ENCODE assay signal across 17 mouse cellular contexts in the genomic region with DNA sequence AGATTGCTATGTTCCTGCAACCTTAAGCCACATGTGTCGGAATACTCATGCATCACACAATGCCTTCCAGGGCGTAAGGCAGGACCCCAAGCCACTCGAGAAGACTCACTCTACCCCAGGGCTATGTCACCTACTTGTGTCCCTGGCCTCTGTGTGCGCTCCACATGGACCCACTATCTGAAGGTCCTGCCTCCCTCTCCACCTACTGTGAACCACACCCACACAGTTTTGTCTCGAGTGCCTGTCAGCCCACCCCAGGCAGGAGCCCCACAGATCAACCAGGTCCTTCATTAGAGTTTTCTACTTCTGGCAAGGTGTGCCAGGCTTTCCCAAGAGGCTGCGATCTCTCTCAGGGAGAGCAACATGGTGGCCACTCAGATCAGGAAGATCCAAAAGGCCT. TPM values are rescaled to one million over a fixed set of nuclear protein-coding genes. Genes with fewer than 3 reads are reported as not detected.
DNase-seq lines count a peak whose midpoint lies in the region; ATAC-seq and TF ChIP-seq lines count a peak whose summit lies in the region.
"Had no signal": no experiment of that assay in that cellular context is flagged by ENCODE, and none has a peak within 500 bp of the region (broad histone marks: within the 10 kb centered on the region; RNA-seq: fewer than 3 reads in every experiment).

No protein-coding gene starts in this region.

- TF ChIP-seq POLR2A in heart, adult 2 months (IDR thresholded peaks at IDR 0.05; ENCODE audit: insufficient read depth, low read depth, low read length): no peak

- intact Hi-C loops in heart, adult 2 months (cut with DNase I): loop anchor here (5.0 kb wide), 1 partner anchor 68 kb away; a partner anchor contains a TSS
- intact Hi-C loops in heart, postnatal 10 days (cut with DNase I): loop anchor here (2.0 kb wide), 1 partner anchor 14 kb away; no protein-coding TSS in a partner anchor

- no peaks in the 10 kb centered on the region for H3K27me3 ChIP-seq in heart, adult 2 months (ENCODE audit: control insufficient read depth, insufficient read depth, low read length)
- no peaks in the 10 kb centered on the region for H3K27me3 ChIP-seq in kidney, embryonic 15.5 days
- H3K27me3 ChIP-seq in neural tube, embryonic 13.5 days: no peaks in the 10 kb centered on the region
- no peaks in the 10 kb centered on the region for H3K27me3 ChIP-seq in liver, embryonic 12.5 days (replicated peaks)
- H3K27me3 ChIP-seq: midbrain, embryonic 15.5 days; neural tube, embryonic 12.5 days had no signal

- peaks cover 6% of the 10 kb centered on the region; the same call in 1 of the 2 replicates for H3K36me3 ChIP-seq in heart, adult 2 months (ENCODE audit: control insufficient read depth, insufficient read depth, low read length)
- H3K36me3 ChIP-seq in kidney, embryonic 15.5 days: peaks cover 6% of the 10 kb centered on the region; the same call in 1 of the 2 replicates
- H3K36me3 ChIP-seq in neural tube, embryonic 13.5 days: peaks cover 13% of the 10 kb centered on the region; the same call in 1 of the 2 replicates
- H3K36me3 ChIP-seq in liver, embryonic 12.5 days: no peaks in the 10 kb centered on the region
- H3K36me3 ChIP-seq: G1E; midbrain, embryonic 15.5 days had no signal

- peak overlapping the region; percentile 49 for H3K4me3 ChIP-seq in heart, adult 2 months
- H3K4me3 ChIP-seq in kidney, embryonic 15.5 days (replicated peaks): no peak overlapping the region
- H3K4me3 ChIP-seq in neural tube, embryonic 13.5 days: no peak overlapping the region
- H3K4me3 ChIP-seq in liver, embryonic 12.5 days: no peak overlapping the region
- H3K4me3 ChIP-seq: midbrain, embryonic 15.5 days; neural tube, embryonic 12.5 days had no signal

- peak overlapping the region; percentile 88 for H3K27ac ChIP-seq in heart, adult 2 months
- H3K27ac ChIP-seq in kidney, embryonic 15.5 days: no peak overlapping the region
- H3K27ac ChIP-seq in neural tube, embryonic 13.5 days (replicated peaks): no peak overlapping the region
- H3K27ac ChIP-seq in liver, embryonic 12.5 days: no peak overlapping the region
- H3K27ac ChIP-seq: midbrain, embryonic 15.5 days; neural tube, embryonic 12.5 days had no signal

- TF ChIP-seq CTCF in heart, adult 2 months (IDR thresholded peaks at IDR 0.05): no peak

- peak overlapping the region; percentile 26 for H3K4me2 ChIP-seq in kidney, embryonic 15.5 days
- H3K4me2 ChIP-seq in neural tube, embryonic 13.5 days: peak overlapping the region; percentile 27; the same call in 1 of the 2 replicates
- no peak overlapping the region for H3K4me2 ChIP-seq in liver, embryonic 12.5 days
- H3K4me2 ChIP-seq: midbrain, embryonic 15.5 days; neural tube, embryonic 12.5 days had no signal

- no peak for TF ChIP-seq EP300 in heart, adult 2 months (IDR thresholded peaks at IDR 0.05; ENCODE audit: insufficient read depth, low read depth, low read length)

- DNase-seq in heart, adult 2 months: no peak
- no peak for DNase-seq in heart, postnatal 10 days
- DNase-seq in kidney, adult 11 months: no peak
- DNase-seq in neural tube, embryonic 10.5 days (ENCODE audit: extremely low spot score, low spot score): no peak
- no peak for DNase-seq in retina, embryonic 14.5 days (ENCODE audit: low spot score)
- DNase-seq: B cell, adult 2 months; cerebellum, adult 18-20 months; gastrocnemius, postnatal 36 days; kidney, adult 18-20 months; right cerebral cortex, adult 18-20 months; thymus, adult 2 months had no signal

- H3K9ac ChIP-seq in heart, adult 2 months (ENCODE audit: low read depth, low read length): peak overlapping the region; percentile 34
- no peak overlapping the region for H3K9ac ChIP-seq in kidney, embryonic 15.5 days
- H3K9ac ChIP-seq in neural tube, embryonic 13.5 days: no peak overlapping the region
- no peak overlapping the region; the same call in 1 of the 2 replicates for H3K9ac ChIP-seq in liver, embryonic 12.5 days
- H3K9ac ChIP-seq: midbrain, embryonic 15.5 days; neural tube, embryonic 12.5 days had no signal

- WGBS in heart, adult 2 months: 53% methylated on average over 6 of the region's 6 CpGs
- WGBS in kidney, embryonic 15.5 days: 60% methylated on average over 6 of the region's 6 CpGs
- WGBS in neural tube, embryonic 13.5 days: 85% methylated on average over 6 of the region's 6 CpGs
- 55% methylated on average over 6 of the region's 6 CpGs for WGBS in liver, embryonic 12.5 days (ENCODE audit: insufficient replicate concordance)

- no peak for ATAC-seq in kidney, embryonic 15.5 days (replicated peaks; ENCODE audit: low FRiP score)
- no peak for ATAC-seq in neural tube, embryonic 13.5 days (ENCODE audit: low read depth)
- ATAC-seq in liver, embryonic 12.5 days: no peak
- ATAC-seq: midbrain, embryonic 15.5 days had no signal

- H3K79me2 ChIP-seq in heart, adult 2 months (replicated peaks; ENCODE audit: control insufficient read depth, insufficient read depth, low read length): peaks cover 13% of the 10 kb centered on the region

- H3K9me3 ChIP-seq in kidney, embryonic 15.5 days (replicated peaks): no peaks in the 10 kb centered on the region
- H3K9me3 ChIP-seq in neural tube, embryonic 13.5 days: no peaks in the 10 kb centered on the region
- no peaks in the 10 kb centered on the region for H3K9me3 ChIP-seq in liver, embryonic 12.5 days (replicated peaks)
- H3K9me3 ChIP-seq: G1E; midbrain, embryonic 15.5 days; neural tube, embryonic 12.5 days had no signal

- H3K4me1 ChIP-seq in heart, adult 2 months (ENCODE audit: control insufficient read depth, insufficient read depth, low read length): peaks cover 53% of the 10 kb centered on the region
- H3K4me1 ChIP-seq in kidney, embryonic 15.5 days: peaks cover 82% of the 10 kb centered on the region
- H3K4me1 ChIP-seq in neural tube, embryonic 13.5 days (replicated peaks): peaks cover 73% of the 10 kb centered on the region
- peaks cover 71% of the 10 kb centered on the region for H3K4me1 ChIP-seq in liver, embryonic 12.5 days

RNA-seq across cellular contexts. Expression of a gene that starts 8.1 kb away (rescaled TPM):
- total RNA-seq in heart, adult 2 months (2021): 10 to 100 TPM; 38.7 to 42.9 TPM
- 83.1 and 84.2 TPM in 2 replicates for polyA plus RNA-seq in heart, adult 2 months (2012; rRNA removed)
- total RNA-seq in heart, postnatal 10 days (2021): 10 to 100 TPM; 59.2 to 67.8 TPM
- polyA plus RNA-seq in kidney, embryonic 15.5 days (2015; fragmentation: Nextera tagmentation; extraction: Ambion mirVana): 67.7 and 75.5 TPM in 2 replicates
- 42.0 and 45.8 TPM in 2 replicates for polyA plus RNA-seq in neural tube, embryonic 13.5 days (2015; fragmentation: Nextera tagmentation; extraction: Ambion mirVana)
- 16.4 and 19.0 TPM in 2 replicates for polyA plus RNA-seq in liver, embryonic 12.5 days (2016; fragmentation: Nextera tagmentation; extraction: Ambion mirVana)

RNA-seq across cellular contexts. Expression of a gene that starts 48.9 kb away (rescaled TPM):
- total RNA-seq in heart, adult 2 months (2021): 10 to 100 TPM in 1 of 2 experiments, 1 to 10 TPM in 1; 9.3 to 13.7 TPM
- 3.4 and 4.3 TPM in 2 replicates for polyA plus RNA-seq in heart, adult 2 months (2012; rRNA removed)
- 1 to 10 TPM; 4.8 to 6.0 TPM for total RNA-seq in heart, postnatal 10 days (2021)
- 3.8 and 4.4 TPM in 2 replicates for polyA plus RNA-seq in kidney, embryonic 15.5 days (2015; fragmentation: Nextera tagmentation; extraction: Ambion mirVana)
- polyA plus RNA-seq in neural tube, embryonic 13.5 days (2015; fragmentation: Nextera tagmentation; extraction: Ambion mirVana): 0.77 and 1.2 TPM in 2 replicates
- 1.1 and 2.8 TPM in 2 replicates for polyA plus RNA-seq in liver, embryonic 12.5 days (2016; fragmentation: Nextera tagmentation; extraction: Ambion mirVana)
